Mouse (Mus musculus) hindbrain, embryonic 16.5 days (tissue): ENCODE results near the gene Necab2. TPM values are rescaled to one million over a fixed set of nuclear protein-coding genes. Genes with fewer than 3 reads are reported as not detected.

Source experiments
- ATAC-seq: fragments of 200-750 bp; cut with Nextera tagmentation; 2 replicates; pipeline ENCODE4 v1.8.0; 2017; ENCODE audit warnings: moderate TSS enrichment, moderate library complexity
- H3K27ac ChIP-seq: fragments of 300-500 bp; sonication (generic); 2 replicates; pipeline ENCODE4 v1.5.1; 2014; ENCODE audit warnings: low read depth, mild to moderate bottlenecking, control low read depth, low read length, moderate library complexity
- H3K27me3 ChIP-seq: fragments of 300-500 bp; sonication (generic); replicated peaks from 2 replicates; pipeline ENCODE4 v1.6.1; 2014; ENCODE audit warnings: low read length; ENCODE audit not compliant: control insufficient read depth, insufficient read depth
- H3K36me3 ChIP-seq: fragments of 300-500 bp; sonication (generic); 2 replicates; pipeline ENCODE4 v1.6.1; 2014; ENCODE audit warnings: mild to moderate bottlenecking, low read length, moderate library complexity, mixed read lengths; ENCODE audit not compliant: control insufficient read depth, insufficient read depth
- H3K4me1 ChIP-seq: fragments of 300-500 bp; sonication (generic); 2 replicates; pipeline ENCODE4 v1.6.1; 2014; ENCODE audit warnings: low read depth, low read length; ENCODE audit not compliant: control insufficient read depth, insufficient read depth
- H3K4me2 ChIP-seq: fragments of 300-500 bp; sonication (generic); 2 replicates; pipeline ENCODE4 v1.6.1; 2014; ENCODE audit warnings: mild to moderate bottlenecking, low read length, control low read depth, moderate library complexity
- H3K4me3 ChIP-seq: fragments of 300-500 bp; sonication (generic); 2 replicates; pipeline ENCODE4 v1.5.1; 2014; ENCODE audit warnings: mild to moderate bottlenecking, low read length, control low read depth, moderate library complexity
- H3K9ac ChIP-seq: fragments of 300-500 bp; sonication (generic); 2 replicates; pipeline ENCODE4 v1.6.1; 2014; ENCODE audit warnings: low read depth, mild to moderate bottlenecking, control low read depth, low read length, moderate library complexity
- H3K9me3 ChIP-seq: fragments of 300-500 bp; sonication (generic); 2 replicates; pipeline ENCODE4 v1.6.1; 2014; ENCODE audit warnings: mild to moderate bottlenecking, low read length, moderate library complexity; ENCODE audit not compliant: control insufficient read depth
- WGBS: fragments of 180-500 bp; shearing (Covaris S2); extraction: QIAGEN DNeasy Blood & Tissue Kit; methylation state at CpG from one replicate; pipeline ENCODE4 v1.1.7; 2014; 5-methylcytosine and 5-hydroxymethylcytosine counted together
- polyA plus RNA-seq: library from polyadenylated mRNA; unstranded; fragments of >200 nt; fragmentation: Nextera tagmentation; extraction: Ambion mirVana; gene quantifications from 2 replicates; pipeline ENCODE4 v1.2.1, GENCODE M21; 2015

The Necab2 gene
- polyA plus RNA-seq, 1 experiment from 2014 or later: 56.9 TPM

- H3K4me1 ChIP-seq: no peaks in the 10 kb centered on the region
- no peak for ATAC-seq
- no peak overlapping the region for H3K27ac ChIP-seq
- H3K27me3 ChIP-seq: no peaks in the 10 kb centered on the region
- 92% methylated on average over 2 of the region's 2 CpGs for WGBS
- H3K9me3 ChIP-seq: no peaks in the 10 kb centered on the region
- H3K36me3 ChIP-seq: no peaks in the 10 kb centered on the region
- no peak overlapping the region for H3K4me3 ChIP-seq
- no peak overlapping the region for H3K4me2 ChIP-seq
- H3K9ac ChIP-seq: no peak overlapping the region
Measured at GRCm38 (mm10) chr8:119499836-119500235, 53.3 kb downstream of the Necab2 start.

- H3K4me3 ChIP-seq: no peak within 1 kb of the TSS
- no peaks in the 10 kb centered on the region for H3K27me3 ChIP-seq
- H3K9ac ChIP-seq: no peak within 1 kb of the TSS
- H3K36me3 ChIP-seq: peaks cover 3% of the 10 kb centered on the region; the same call in 1 of the 2 replicates
- H3K4me2 ChIP-seq: no peak within 1 kb of the TSS
- ATAC-seq: no peak
- 51% methylated on average over 5 of the region's 5 CpGs for WGBS
- no peaks in the 10 kb centered on the region for H3K9me3 ChIP-seq
- no peaks in the 10 kb centered on the region for H3K4me1 ChIP-seq
- H3K27ac ChIP-seq: no peak within 1 kb of the TSS
Measured at GRCm38 (mm10) chr8:119501598-119501997, 55.1 kb downstream of the Necab2 start, which contains the start of gene Slc38a8. Slc38a8 (minus strand) TSS chr8:119501698.

- no peaks in the 10 kb centered on the region for H3K4me1 ChIP-seq
- H3K4me2 ChIP-seq: no peak overlapping the region
- no peak overlapping the region for H3K9ac ChIP-seq
- H3K27ac ChIP-seq: no peak overlapping the region
- WGBS: 69% methylated on average over 4 of the region's 4 CpGs
- H3K4me3 ChIP-seq: no peak overlapping the region
- no peaks in the 10 kb centered on the region for H3K9me3 ChIP-seq
- H3K36me3 ChIP-seq: peaks cover 3% of the 10 kb centered on the region; the same call in 1 of the 2 replicates
- H3K27me3 ChIP-seq: no peaks in the 10 kb centered on the region
- no peak for ATAC-seq
Measured at GRCm38 (mm10) chr8:119502111-119502510, 55.6 kb downstream of the Necab2 start.

GRCm38 (mm10) chr8:119503191-119503767 is 56.8 kb downstream of the Necab2 start:
- no peak for ATAC-seq
- WGBS: 41% methylated on average over 9 of the region's 10 CpGs
- H3K4me1 ChIP-seq: no peaks in the 10 kb centered on the region

GRCm38 (mm10) chr8:119505488-119505887 is 59.0 kb downstream of the Necab2 start:
- ATAC-seq: no peak
- Histone ChIP-seq H3K27ac (no peak overlapping the region), H3K27me3 (no peaks in the 10 kb centered on the region), H3K36me3 (peaks cover 26% of the 10 kb centered on the region), H3K4me1 (no peaks in the 10 kb centered on the region), H3K9me3 (no peaks in the 10 kb centered on the region), H3K9ac (no peak overlapping the region), H3K4me3 (no peak overlapping the region), H3K4me2 (no peak overlapping the region)
- 49% methylated on average over 9 of the region's 9 CpGs for WGBS

More at GRCm38 (mm10) chr8:119503191-119503767, 56.8 kb downstream of the Necab2 start:
- Histone ChIP-seq H3K4me2 (no peak overlapping the region), H3K27me3 (no peaks in the 10 kb centered on the region), H3K36me3 (peaks cover 5% of the 10 kb centered on the region), H3K9me3 (no peaks in the 10 kb centered on the region), H3K27ac (no peak overlapping the region), H3K9ac (no peak overlapping the region), H3K4me3 (no peak overlapping the region)

- H3K27ac ChIP-seq: no peak overlapping the region
- no peak overlapping the region for H3K9ac ChIP-seq
- peaks cover 29% of the 10 kb centered on the region for H3K36me3 ChIP-seq
- H3K27me3 ChIP-seq: no peaks in the 10 kb centered on the region
- WGBS: 88% methylated on average over 8 of the region's 8 CpGs
- no peaks in the 10 kb centered on the region for H3K4me1 ChIP-seq
- no peak overlapping the region for H3K4me2 ChIP-seq
- no peak for ATAC-seq
- H3K4me3 ChIP-seq: no peak overlapping the region
- no peaks in the 10 kb centered on the region for H3K9me3 ChIP-seq
Measured at GRCm38 (mm10) chr8:119506106-119506505, 59.6 kb downstream of the Necab2 start.

GRCm38 (mm10) chr8:119510471-119510870 is 64.0 kb downstream of the Necab2 start:
- no peak for ATAC-seq
- WGBS: 83% methylated on average over 9 of the region's 9 CpGs
- H3K4me2 ChIP-seq: no peak overlapping the region

GRCm38 (mm10) chr8:119511722-119512121 is 65.2 kb downstream of the Necab2 start:
- no peaks in the 10 kb centered on the region; the same call in 1 of the 2 replicates for H3K4me1 ChIP-seq
- no peak overlapping the region for H3K27ac ChIP-seq
- no peak overlapping the region for H3K9ac ChIP-seq
- H3K27me3 ChIP-seq: no peaks in the 10 kb centered on the region
- H3K9me3 ChIP-seq: no peaks in the 10 kb centered on the region
- WGBS: 88% methylated on average over 7 of the region's 7 CpGs
- 0 out of 2 replicates have a peak, but pooled peaks have one; percentile 34 for ATAC-seq
- no peak overlapping the region for H3K4me3 ChIP-seq
- H3K36me3 ChIP-seq: peaks cover 49% of the 10 kb centered on the region
- no peak overlapping the region for H3K4me2 ChIP-seq

More at GRCm38 (mm10) chr8:119510471-119510870, 64.0 kb downstream of the Necab2 start:
- Histone ChIP-seq H3K9me3 (no peaks in the 10 kb centered on the region), H3K36me3 (peaks cover 51% of the 10 kb centered on the region), H3K4me3 (no peak overlapping the region), H3K9ac (no peak overlapping the region), H3K27me3 (no peaks in the 10 kb centered on the region), H3K27ac (no peak overlapping the region), H3K4me1 (no peaks in the 10 kb centered on the region)

- H3K9ac ChIP-seq: no peak overlapping the region
- WGBS: 91% methylated on average over 4 of the region's 4 CpGs
- peaks cover 56% of the 10 kb centered on the region for H3K36me3 ChIP-seq
- H3K4me3 ChIP-seq: no peak overlapping the region
- no peaks in the 10 kb centered on the region for H3K27me3 ChIP-seq
- H3K27ac ChIP-seq: no peak overlapping the region
- ATAC-seq: no peak
- no peak overlapping the region for H3K4me2 ChIP-seq
- no peaks in the 10 kb centered on the region; the same call in 1 of the 2 replicates for H3K4me1 ChIP-seq
- no peaks in the 10 kb centered on the region for H3K9me3 ChIP-seq
Measured at GRCm38 (mm10) chr8:119513405-119513804, 66.9 kb downstream of the Necab2 start.
